Comparison of ENCODE assay signal across 9 mouse cellular contexts in the genomic region with DNA sequence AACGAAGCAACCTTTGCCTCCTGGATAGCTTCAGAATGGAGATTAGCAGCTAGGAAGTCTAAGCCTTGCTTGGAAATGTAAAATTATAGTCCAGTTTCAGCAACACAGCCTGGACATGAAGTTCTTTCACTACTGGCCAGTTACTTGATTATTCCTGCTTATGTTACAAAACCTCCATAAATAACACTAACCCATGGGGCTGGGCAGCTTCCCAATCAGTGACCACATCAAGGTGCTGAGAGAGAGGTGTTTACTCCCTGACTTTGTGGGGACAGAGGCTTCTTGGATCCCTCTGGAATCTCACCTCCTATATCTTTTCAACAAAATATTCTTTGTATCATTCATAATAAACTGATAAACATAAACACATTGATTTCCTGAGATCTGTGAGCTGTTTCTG.
"Had no signal": no experiment of that assay in that cellular context is flagged by ENCODE, and none has a peak within 500 bp of the region (broad histone marks: within the 10 kb centered on the region; RNA-seq: fewer than 3 reads in every experiment).

No protein-coding gene starts in this region.

- DNase-seq: liver, postnatal 0 days; lung, adult 2 months; lung, postnatal 14 days; lung, postnatal 36 days; right cerebral cortex, postnatal 14 days; spleen, adult 18-20 months; thymus, adult 18-20 months; thymus, postnatal 14 days; thymus, postnatal 36 days had no signal
